Mouse (Mus musculus): ENCODE data around the gene Cmtm6. TPM values are rescaled to one million over a fixed set of nuclear protein-coding genes. Genes with fewer than 3 reads are reported as not detected.
"Not testable (repeated sequence)": the region's sequence is repeated elsewhere in the genome, so short reads cannot be mapped to it uniquely, and the experiment has no call there.

Cmtm6 gene
- total RNA-seq (2021) = 10 to 100 TPM; 20.2 to 23.7 TPM
- long read RNA-seq, experiment 1, transcript Cmtm6-201 (4 exons, 3,383 nt) = major isoform, 45 of 52 reads
- long read RNA-seq, experiment 1, partial matches to known transcripts = 2 of 52 reads
- long read RNA-seq, experiment 1, other reads (novel, unspliced or antisense) = 5 of 52 reads
- long read RNA-seq, experiment 2, transcript Cmtm6-201 (4 exons, 3,383 nt) = major isoform, 37 of 41 reads
- long read RNA-seq, experiment 2, partial matches to known transcripts = 1 of 41 reads
- long read RNA-seq, experiment 2, other reads (novel, unspliced or antisense) = 3 of 41 reads

DNA sequence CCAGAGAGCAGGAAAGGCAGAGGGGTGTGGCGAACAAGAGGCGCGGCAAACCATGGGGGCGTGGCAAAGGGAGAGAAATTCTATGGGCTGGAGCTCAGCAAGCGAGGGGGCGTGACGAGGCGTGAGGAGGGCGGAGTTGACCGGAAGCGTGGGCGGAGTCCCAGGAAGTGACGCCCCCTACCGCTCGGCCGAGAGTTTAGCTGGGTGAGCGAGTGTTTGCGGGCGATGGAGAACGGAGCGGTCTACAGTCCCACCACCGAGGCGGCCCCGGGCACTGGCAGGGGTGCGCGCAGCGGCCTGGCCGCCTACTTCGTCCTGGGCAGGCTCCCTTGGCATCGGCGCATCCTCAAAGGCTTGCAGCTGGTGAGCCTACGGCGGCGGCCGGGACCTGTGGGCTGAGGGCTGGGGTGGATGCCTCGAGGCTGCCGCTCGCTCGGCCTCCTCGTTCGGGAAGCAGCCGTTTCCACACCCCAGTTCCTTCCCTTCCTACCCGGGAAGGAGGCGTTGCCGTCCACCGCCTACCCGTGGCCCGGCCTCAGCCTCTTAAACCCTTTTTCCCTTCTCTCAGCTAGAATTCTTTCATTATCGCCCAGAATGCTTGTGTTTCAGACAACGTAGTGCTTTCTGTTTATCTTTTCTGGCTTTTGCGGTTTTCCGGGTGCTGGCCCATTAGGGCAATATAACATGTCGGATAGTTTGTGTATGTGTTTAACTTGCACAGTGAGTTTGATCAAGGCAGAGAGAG is at the start of gene Cmtm6:
Gene Cmtm6 (plus strand): TSS at position 106 of the 745 bp plus-strand sequence.
- peak; percentile 95 for DNase-seq (ENCODE audit: low spot score in 2 of 2)

DNA sequence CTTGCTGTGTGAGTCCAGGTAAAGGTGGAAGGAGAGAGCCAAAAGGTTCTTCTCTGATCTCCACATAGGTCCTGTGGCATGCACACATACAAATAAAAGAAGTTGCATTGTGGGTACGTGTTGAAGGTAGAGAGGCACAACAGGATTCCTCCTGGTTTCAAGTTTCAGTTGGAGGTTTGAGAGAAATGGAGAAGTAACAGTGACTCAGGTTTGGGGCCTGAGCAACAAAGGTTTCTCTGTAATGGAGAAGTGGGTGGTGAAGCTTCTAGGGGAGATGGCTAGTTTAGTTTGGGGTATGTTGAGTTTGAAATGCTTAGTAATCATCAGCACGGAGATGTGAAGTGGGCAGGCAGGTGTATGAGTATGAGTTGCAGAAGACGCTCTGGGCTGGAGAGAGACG is 48.7 kb upstream of the Cmtm6 start:
- no peak for DNase-seq (ENCODE audit: low spot score in 2 of 2)

DNA sequence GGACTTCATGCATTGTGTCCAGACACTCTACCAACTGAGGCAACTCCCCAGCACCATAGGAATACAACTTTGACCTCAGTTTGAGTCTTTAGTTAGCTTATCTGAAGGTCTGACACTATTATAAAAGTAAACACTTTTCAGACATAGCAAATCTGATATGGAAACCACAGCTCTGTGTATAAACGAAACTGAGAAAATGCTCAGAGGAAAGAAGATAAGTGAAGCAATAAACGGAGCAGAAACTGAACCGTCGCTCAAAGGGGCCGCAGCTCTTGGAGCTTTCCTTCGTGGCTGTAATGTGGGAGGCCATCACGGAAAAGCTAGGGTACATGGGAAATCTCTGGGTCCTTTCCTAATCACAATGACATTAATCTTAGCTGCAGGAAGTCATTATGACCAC is 44.7 kb upstream of the Cmtm6 start:
- no peak for DNase-seq (ENCODE audit: low spot score in 2 of 2)

- DNase-seq (ENCODE audit: low spot score in 2 of 2) = peak in 1 of 2 experiments; percentile 19
Observed at GRCm38 (mm10) chr9:114687639-114688038, 43.3 kb upstream of the Cmtm6 start.

- peak; percentile 97 to 98 for DNase-seq (ENCODE audit: low spot score in 2 of 2)
Observed at GRCm38 (mm10) chr9:114688252-114688952, 42.5 kb upstream of the Cmtm6 start, which contains the start of gene Dync1li1. Gene Dync1li1 (plus strand): TSS chr9:114688790.

- peak; percentile 42 to 48 for DNase-seq (ENCODE audit: low spot score in 2 of 2)
Observed at GRCm38 (mm10) chr9:114688953-114689407, 41.9 kb upstream of the Cmtm6 start.

- DNase-seq (ENCODE audit: low spot score in 2 of 2) = no peak
Observed at GRCm38 (mm10) chr9:114690119-114690601, 40.8 kb upstream of the Cmtm6 start.

DNA sequence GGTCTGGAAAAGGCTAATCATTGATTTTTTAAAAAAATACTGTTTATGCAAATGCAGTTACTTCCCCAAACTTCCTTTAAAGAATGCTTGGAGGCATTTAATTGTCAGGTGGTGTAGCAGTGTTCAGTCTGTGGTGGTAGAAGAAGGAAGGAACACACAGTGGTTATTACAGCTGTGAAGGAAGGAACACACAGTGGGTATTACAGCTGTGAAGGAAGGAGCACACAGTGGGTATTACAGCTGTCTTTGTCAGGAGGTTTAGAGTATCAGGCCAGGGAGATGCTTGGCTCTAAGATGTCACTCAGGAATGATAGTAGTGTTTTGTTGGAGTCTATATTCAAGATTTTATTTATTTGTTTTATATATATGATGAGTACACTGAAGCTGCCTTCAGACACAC is 39.8 kb upstream of the Cmtm6 start:
- DNase-seq (ENCODE audit: low spot score in 2 of 2) = no peak

- DNase-seq (ENCODE audit: low spot score in 2 of 2) = not testable (repeated sequence)
Observed at GRCm38 (mm10) chr9:114695662-114696061, 35.3 kb upstream of the Cmtm6 start.

GRCm38 (mm10) chr9:114697072-114697471 is 33.8 kb upstream of the Cmtm6 start:
- DNase-seq (ENCODE audit: low spot score in 2 of 2) = no peak

GRCm38 (mm10) chr9:114697926-114698325 is 33.0 kb upstream of the Cmtm6 start:
- DNase-seq (ENCODE audit: low spot score in 2 of 2) = no peak

DNA sequence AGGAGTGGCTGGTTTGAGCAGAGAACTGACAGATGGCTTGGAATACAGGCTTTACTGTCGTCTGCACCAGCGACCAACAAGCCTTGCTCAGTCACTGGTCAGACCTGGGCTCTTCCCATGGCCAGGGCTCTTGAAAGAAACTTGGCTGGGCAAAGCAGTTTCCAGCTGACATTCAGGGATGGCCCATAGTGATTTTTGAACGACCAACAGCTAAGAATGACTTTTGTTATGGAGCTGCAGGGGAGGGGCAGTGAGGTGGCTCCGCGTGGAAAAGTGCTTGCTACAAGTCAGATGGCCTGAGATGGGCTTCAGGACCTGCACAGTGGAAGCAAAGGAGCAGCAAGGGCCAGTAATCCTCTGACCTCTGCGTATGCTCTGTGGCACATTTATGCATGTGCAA is 31.7 kb upstream of the Cmtm6 start:
- DNase-seq (ENCODE audit: low spot score in 2 of 2) = no peak

GRCm38 (mm10) chr9:114699882-114700665 is 30.8 kb upstream of the Cmtm6 start:
- DNase-seq (ENCODE audit: low spot score in 2 of 2) = no peak

DNA sequence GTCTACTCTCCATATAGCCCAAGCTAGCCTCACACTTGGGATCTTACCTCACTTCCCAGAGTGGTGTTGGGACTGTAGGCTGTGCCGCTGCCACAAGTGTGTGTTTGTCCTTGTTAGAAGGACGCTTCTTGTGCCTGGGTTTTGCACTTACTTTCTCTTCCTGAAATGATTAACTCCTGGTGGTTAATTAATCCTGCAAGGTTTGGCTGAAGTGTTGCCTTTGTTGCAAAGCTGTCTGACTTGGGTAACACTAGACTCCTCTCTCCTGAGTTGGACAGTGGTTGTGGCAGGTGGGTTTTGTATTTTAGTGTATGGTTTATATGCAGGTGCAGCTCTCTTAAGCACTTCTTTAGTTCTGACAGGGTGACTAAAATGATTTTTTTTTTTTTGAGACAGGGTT is 29.9 kb upstream of the Cmtm6 start:
- DNase-seq (ENCODE audit: low spot score in 2 of 2) = no peak

- no peak for DNase-seq (ENCODE audit: low spot score in 2 of 2)
Observed at GRCm38 (mm10) chr9:114701921-114702320, 29.0 kb upstream of the Cmtm6 start.

DNA sequence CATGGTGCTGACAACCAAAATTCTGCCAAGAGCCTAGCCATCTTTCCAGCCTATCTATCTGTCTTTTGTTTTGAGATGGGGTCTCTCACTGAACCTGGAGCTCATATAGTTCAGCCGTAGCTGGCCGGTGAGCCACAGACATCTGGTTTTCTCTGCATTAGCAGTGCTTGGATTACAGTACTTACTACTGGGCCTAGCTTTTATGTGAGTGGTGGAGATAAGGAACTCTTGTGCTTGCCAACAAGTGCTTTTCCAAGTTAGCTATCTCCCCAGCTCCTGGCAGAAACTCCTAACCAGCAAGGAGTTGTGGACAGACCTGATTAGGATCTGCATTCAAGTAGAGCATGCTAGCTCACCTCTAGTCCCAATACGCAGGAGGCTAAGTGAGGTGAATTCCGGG is 23.1 kb upstream of the Cmtm6 start:
- DNase-seq (ENCODE audit: low spot score in 2 of 2) = no peak

- DNase-seq (ENCODE audit: low spot score in 2 of 2) = no peak
Observed at GRCm38 (mm10) chr9:114710345-114710744, 20.6 kb upstream of the Cmtm6 start.

DNA sequence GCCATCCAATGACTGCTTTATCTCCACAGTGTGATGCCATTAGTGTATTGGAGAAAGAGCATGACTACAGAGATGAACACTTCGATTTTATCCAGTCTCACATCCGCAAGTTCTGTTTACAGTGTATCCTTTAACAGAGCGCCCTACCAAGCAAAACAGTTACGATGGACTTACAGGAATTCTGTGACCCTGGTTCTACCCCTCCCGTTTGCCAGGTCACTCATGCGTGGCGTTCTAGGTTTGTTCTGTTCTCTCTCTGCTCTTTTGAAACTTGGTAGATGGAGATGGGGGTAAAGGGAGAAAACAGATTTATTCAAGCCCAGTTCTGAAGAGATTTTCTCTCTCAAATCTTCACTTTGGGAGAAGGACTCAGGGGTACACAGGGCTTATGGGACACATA is 17.4 kb upstream of the Cmtm6 start:
- no peak for DNase-seq (ENCODE audit: low spot score in 2 of 2)

- DNase-seq (ENCODE audit: low spot score in 2 of 2) = no peak
Observed at GRCm38 (mm10) chr9:114716677-114717331, 14.1 kb upstream of the Cmtm6 start.

- DNase-seq (ENCODE audit: low spot score in 2 of 2) = peak in 1 of 2 experiments; percentile 34
Observed at GRCm38 (mm10) chr9:114727315-114727714, 3.6 kb upstream of the Cmtm6 start.

Measured in left cerebral cortex, adult 18-20 months (tissue).